Mouse (Mus musculus) limb, embryonic 14.5 days (tissue): ENCODE measurements at regions not wholly inside any gene's neighbourhood (a gene's known extent, or its start where the extent isn't known, plus 50 kb on each side); places are given as distances from the start of the nearest gene placed in this dataset.
A peak's percentile ranks its signal among the peaks of the same experiment; 100 is the strongest.

ENCODE experiments used
- ATAC-seq: fragments of 200-750 bp; cut with Nextera tagmentation; 2 replicates; pipeline ENCODE4 v1.8.0; 2017; ENCODE audit warnings: low read depth, moderate number of reproducible peaks, moderate TSS enrichment; ENCODE audit not compliant: low FRiP score
- DNase-seq: peaks from one replicate; pipeline ENCODE4 v3.0.0-alpha.2; 2015; ENCODE audit warnings: low spot score
- H3K27ac ChIP-seq: fragments of 300-500 bp; sonication (generic); replicated peaks from 2 replicates; pipeline ENCODE4 v1.5.1; 2014; ENCODE audit warnings: low read depth, mild to moderate bottlenecking, low read length, moderate library complexity, mixed read lengths
- H3K27me3 ChIP-seq: fragments of 300-500 bp; sonication (generic); 2 replicates; pipeline ENCODE4 v1.6.1; 2014; ENCODE audit warnings: low read length, mixed read lengths; ENCODE audit not compliant: control insufficient read depth, insufficient read depth
- H3K36me3 ChIP-seq: fragments of 300-500 bp; sonication (generic); 2 replicates; pipeline ENCODE4 v1.6.1; 2014; ENCODE audit warnings: mild to moderate bottlenecking, low read length, moderate library complexity, mixed read lengths; ENCODE audit not compliant: control insufficient read depth, insufficient read depth
- H3K4me1 ChIP-seq: fragments of 300-500 bp; sonication (generic); 2 replicates; pipeline ENCODE4 v1.6.1; 2014; ENCODE audit warnings: antibody characterized with exemption, low read length, mixed read lengths; ENCODE audit not compliant: control insufficient read depth, insufficient read depth
- H3K4me2 ChIP-seq: fragments of 300-500 bp; sonication (generic); replicated peaks from 2 replicates; pipeline ENCODE4 v1.6.1; 2014; ENCODE audit warnings: low read depth, mild to moderate bottlenecking, low read length, moderate library complexity; ENCODE audit not compliant: severe bottlenecking
- H3K4me3 ChIP-seq: fragments of 300-500 bp; sonication (generic); replicated peaks from 2 replicates; pipeline ENCODE4 v1.5.1; 2014; ENCODE audit warnings: low read length
- H3K9ac ChIP-seq: fragments of 300-500 bp; sonication (generic); 2 replicates; pipeline ENCODE4 v1.6.1; 2014; ENCODE audit warnings: mild to moderate bottlenecking, low read depth, low read length, moderate library complexity; ENCODE audit not compliant: severe bottlenecking
- H3K9me3 ChIP-seq: fragments of 300-500 bp; sonication (generic); 2 replicates; pipeline ENCODE4 v1.6.1; 2016; ENCODE audit warnings: low read length; ENCODE audit not compliant: control insufficient read depth
- POLR2A ChIP-seq: fragments of 200-500 bp; IDR thresholded peaks from 2 replicates; pipeline ENCODE4 v1.8.0; 2012; ENCODE audit warnings: inconsistent platforms, mild to moderate bottlenecking, moderate library complexity, borderline replicate concordance; ENCODE audit not compliant: insufficient read depth, insufficient read length; ENCODE audit errors: extremely low read depth
- WGBS: fragments of 180-500 bp; shearing (Covaris S2); extraction: QIAGEN DNeasy Blood & Tissue Kit; methylation state at CpG from one replicate; pipeline ENCODE4 v1.1.7; 2014; 5-methylcytosine and 5-hydroxymethylcytosine counted together

DNA sequence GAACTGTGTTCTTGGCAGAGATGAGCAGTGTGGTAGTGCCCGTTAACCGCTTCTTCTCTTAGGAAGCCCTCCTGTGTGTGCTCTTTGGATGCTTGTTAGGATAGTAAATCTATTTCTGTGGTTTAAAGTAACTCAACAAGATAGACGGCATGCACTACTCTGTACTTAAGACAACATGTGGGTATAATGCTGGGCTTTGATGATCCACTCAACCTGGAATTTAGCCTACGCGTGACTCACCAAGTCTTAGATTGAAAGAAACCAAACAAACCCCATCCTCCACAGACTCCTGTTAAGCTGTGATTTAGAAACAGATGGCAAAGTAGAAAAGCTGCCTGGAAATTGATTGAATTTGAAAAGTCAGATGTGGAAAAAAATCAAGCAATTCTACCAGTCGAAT is 673.5 kb downstream of the Olfm4 start:
- Histone ChIP-seq H3K9me3 (no peaks in the 10 kb centered on the region), H3K4me1 (no peaks in the 10 kb centered on the region), H3K36me3 (no peaks in the 10 kb centered on the region), H3K9ac (no peak overlapping the region), H3K4me3 (no peak overlapping the region), H3K4me2 (no peak overlapping the region), H3K27me3 (no peaks in the 10 kb centered on the region), H3K27ac (no peak overlapping the region)
- WGBS, result 76% methylated on average over 6 of the region's 6 CpGs
- TF ChIP-seq POLR2A, result no peak
- DNase-seq, result peak; percentile 8
- no peak for ATAC-seq

DNA sequence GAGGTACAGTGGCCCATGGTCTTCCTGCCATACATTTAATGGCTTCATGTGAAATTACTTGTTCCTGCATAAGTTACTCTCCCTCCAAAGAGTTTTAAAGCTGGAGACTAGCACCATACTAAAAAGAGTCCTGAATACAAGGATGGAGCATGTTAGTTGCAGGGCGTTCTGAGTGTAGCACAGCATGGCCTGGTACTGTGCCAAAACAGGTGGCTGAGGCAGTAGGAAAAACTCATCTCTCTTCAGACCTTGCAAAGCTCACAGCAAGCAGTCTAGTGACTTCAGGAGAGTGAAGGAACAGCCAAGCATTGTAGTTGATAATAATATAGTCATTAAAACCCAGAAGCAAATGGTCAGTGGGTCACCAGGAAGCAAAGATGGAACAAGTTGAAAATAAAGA is 699.0 kb downstream of the Olfm4 start:
- H3K9ac ChIP-seq, result no peak overlapping the region
- no peak overlapping the region for H3K27ac ChIP-seq
- H3K36me3 ChIP-seq, result no peaks in the 10 kb centered on the region
- H3K4me3 ChIP-seq, result no peak overlapping the region
- no peaks in the 10 kb centered on the region for H3K9me3 ChIP-seq
- no peaks in the 10 kb centered on the region for H3K4me1 ChIP-seq
- H3K27me3 ChIP-seq, result no peaks in the 10 kb centered on the region
- no peak overlapping the region for H3K4me2 ChIP-seq
- 64% methylated on average over 1 of the region's 1 CpGs for WGBS
- no peak for TF ChIP-seq POLR2A
- DNase-seq (no peak), ATAC-seq (no peak)

DNA sequence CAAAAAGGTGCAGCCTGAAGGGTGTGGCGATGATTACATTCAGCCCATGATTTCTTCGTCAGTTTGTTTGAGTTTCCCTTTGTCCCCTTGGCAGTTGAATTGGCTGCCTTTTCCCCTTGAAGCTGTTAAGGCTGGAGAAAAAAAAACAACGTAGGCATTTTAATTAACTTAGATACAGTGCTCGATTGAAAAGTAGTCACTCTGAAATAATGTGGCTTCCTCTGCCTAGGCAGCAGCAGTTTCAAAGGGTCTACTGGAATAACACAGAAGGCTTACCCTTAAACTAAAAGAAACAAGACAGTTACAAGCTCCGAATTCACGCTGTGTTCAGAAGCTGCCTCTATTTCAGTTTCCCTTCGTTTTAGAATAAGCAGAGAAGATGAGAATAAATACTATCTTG is 699.4 kb downstream of the Olfm4 start:
- Histone ChIP-seq H3K4me1 (no peaks in the 10 kb centered on the region), H3K27ac (no peak overlapping the region), H3K27me3 (no peaks in the 10 kb centered on the region), H3K4me3 (no peak overlapping the region), H3K4me2 (no peak overlapping the region), H3K36me3 (no peaks in the 10 kb centered on the region), H3K9me3 (no peaks in the 10 kb centered on the region), H3K9ac (no peak overlapping the region)
- no peak for TF ChIP-seq POLR2A
- ATAC-seq (no peak), DNase-seq (no peak)
- WGBS, result 72% methylated on average over 7 of the region's 7 CpGs

DNA sequence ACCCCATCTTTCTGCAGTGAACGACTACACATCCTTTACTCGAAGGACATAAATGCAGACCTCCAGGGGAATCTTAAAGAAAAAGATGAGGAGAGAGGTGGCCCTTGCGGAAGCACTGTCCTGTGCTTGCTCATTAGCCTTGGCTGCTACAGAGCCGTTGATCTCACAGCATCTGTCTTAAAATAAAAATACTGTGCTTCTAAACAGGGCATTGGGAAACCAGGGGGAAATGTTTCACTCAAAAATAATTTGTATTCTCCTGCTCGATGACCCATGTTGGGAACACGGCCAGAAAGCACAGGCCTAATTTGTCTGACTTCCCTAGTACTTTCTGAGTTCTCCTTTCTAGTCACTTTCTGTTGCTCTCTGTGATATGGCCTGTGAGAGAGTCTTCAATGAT is 699.8 kb downstream of the Olfm4 start:
- Histone ChIP-seq H3K36me3 (no peaks in the 10 kb centered on the region), H3K9ac (no peak overlapping the region), H3K4me3 (no peak overlapping the region), H3K27ac (no peak overlapping the region), H3K4me2 (no peak overlapping the region), H3K27me3 (no peaks in the 10 kb centered on the region), H3K4me1 (no peaks in the 10 kb centered on the region), H3K9me3 (no peaks in the 10 kb centered on the region)
- ATAC-seq (no peak), DNase-seq (no peak)
- WGBS, result 80% methylated on average over 6 of the region's 6 CpGs
- TF ChIP-seq POLR2A, result no peak

DNA sequence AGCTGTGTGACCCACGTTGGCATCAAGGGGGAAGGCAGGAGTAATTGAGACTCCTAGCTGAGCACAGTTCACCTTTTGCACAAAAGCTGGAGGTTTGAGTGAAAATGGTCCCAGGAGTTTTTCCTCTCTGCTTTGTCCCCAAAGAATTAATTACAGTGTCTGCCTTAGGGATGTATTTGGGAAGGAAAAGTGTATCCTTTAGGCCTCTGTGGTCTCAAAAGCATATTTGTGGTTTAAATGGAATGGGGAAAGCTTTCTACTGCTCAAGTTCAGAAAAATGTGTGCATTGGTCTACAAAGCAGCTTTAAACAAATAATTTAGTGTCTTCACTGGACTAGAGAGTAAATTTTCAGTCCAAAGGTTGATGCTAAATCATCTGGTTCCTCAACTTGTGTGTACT is 706.6 kb downstream of the Olfm4 start:
- TF ChIP-seq POLR2A, result no peak
- no peak for ATAC-seq

More for the DNA sequence above, 706.6 kb downstream of the Olfm4 start:
- no peaks in the 10 kb centered on the region for H3K36me3 ChIP-seq
- DNase-seq, result no peak
- no peaks in the 10 kb centered on the region for H3K27me3 ChIP-seq
- no peak overlapping the region for H3K4me2 ChIP-seq
- H3K27ac ChIP-seq, result no peak overlapping the region
- no peaks in the 10 kb centered on the region for H3K4me1 ChIP-seq
- no peak overlapping the region for H3K9ac ChIP-seq
- no peaks in the 10 kb centered on the region for H3K9me3 ChIP-seq
- no peak overlapping the region for H3K4me3 ChIP-seq
- 13% methylated on average over 1 of the region's 1 CpGs for WGBS
